In genomic region chr19:55389019-55389418, GRCm38 (mm10) we compare ENCODE assay signal across 12 mouse cellular contexts.
DNase-seq lines count a peak whose midpoint lies in the region; ATAC-seq and TF ChIP-seq lines count a peak whose summit lies in the region.
"Had no signal": no experiment of that assay in that cellular context is flagged by ENCODE, and none has a peak within 500 bp of the region (broad histone marks: within the 10 kb centered on the region; RNA-seq: fewer than 3 reads in every experiment).

No protein-coding gene starts in this region.

- no peak overlapping the region for H3K9ac ChIP-seq in heart, embryonic 12.5 days
- no peak overlapping the region for H3K9ac ChIP-seq in forebrain, embryonic 15.5 days (replicated peaks)
- peak overlapping the region; percentile 48 for H3K9ac ChIP-seq in midbrain, embryonic 14.5 days (replicated peaks; ENCODE audit: low read length)

- DNase-seq in heart, postnatal 25 days (ENCODE audit: low spot score) = no peak
- DNase-seq in brain, embryonic 14.5 days (ENCODE audit: low read depth) = peak; percentile 55
- no peak for DNase-seq in midbrain, embryonic 14.5 days
- DNase-seq in urinary bladder, postnatal 36 days (ENCODE audit: low spot score in 2 of 2) = no peak
- no peak for DNase-seq in urinary bladder, adult 2 months (ENCODE audit: low spot score)
- DNase-seq: adrenal gland, postnatal 10 days; cerebellum, adult 18-20 months; kidney, postnatal 25 days; lung, postnatal 14 days had no signal

- no peak for TF ChIP-seq POLR2A in brain, embryonic 14.5 days (IDR thresholded peaks at IDR 0.05; ENCODE audit: borderline replicate concordance, extremely low read depth, insufficient read depth, insufficient read length, poor library complexity, severe bottlenecking)

- H3K4me2 ChIP-seq in heart, embryonic 12.5 days = peak overlapping the region; percentile 35
- 0 out of 2 replicates have a peak overlapping the region, but pooled peaks have one; percentile 5 for H3K4me2 ChIP-seq in forebrain, embryonic 15.5 days (replicated peaks)
- peak overlapping the region; percentile 44 for H3K4me2 ChIP-seq in midbrain, embryonic 14.5 days (ENCODE audit: low read length)

- H3K27me3 ChIP-seq in heart, embryonic 12.5 days (replicated peaks) = no peaks in the 10 kb centered on the region
- peaks cover 15% of the 10 kb centered on the region; the same call in 1 of the 2 replicates for H3K27me3 ChIP-seq in forebrain, embryonic 15.5 days
- no peaks in the 10 kb centered on the region for H3K27me3 ChIP-seq in midbrain, embryonic 14.5 days (ENCODE audit: control insufficient read depth, insufficient read depth, low read length)

- 51% methylated on average over 10 of the region's 10 CpGs for WGBS in heart, embryonic 12.5 days
- WGBS in forebrain, embryonic 15.5 days = 47% methylated on average over 10 of the region's 10 CpGs
- 42% methylated on average over 10 of the region's 10 CpGs for WGBS in midbrain, embryonic 14.5 days

- TF ChIP-seq CTCF in brain, embryonic 14.5 days (IDR thresholded peaks at IDR 0.05; ENCODE audit: borderline replicate concordance, extremely low read depth, insufficient read depth, insufficient read length) = no peak

- peaks cover 3% of the 10 kb centered on the region; the same call in 1 of the 2 replicates for H3K36me3 ChIP-seq in heart, embryonic 12.5 days
- H3K36me3 ChIP-seq in forebrain, embryonic 15.5 days = no peaks in the 10 kb centered on the region
- H3K36me3 ChIP-seq in midbrain, embryonic 14.5 days (ENCODE audit: control insufficient read depth, insufficient read depth, low read length) = no peaks in the 10 kb centered on the region

- no peak for ATAC-seq in heart, embryonic 12.5 days (ENCODE audit: insufficient number of reproducible peaks, low FRiP score)
- no peak for ATAC-seq in forebrain, embryonic 15.5 days (replicated peaks)
- no peak for ATAC-seq in midbrain, embryonic 14.5 days (ENCODE audit: low FRiP score, low TSS enrichment)
- ATAC-seq in megakaryocyte-erythroid progenitor cell, adult 5-6 weeks (replicated peaks; ENCODE audit: low FRiP score, low TSS enrichment, poor library complexity, severe bottlenecking) = no peak

- H3K27ac ChIP-seq in heart, embryonic 12.5 days (ENCODE audit: poor library complexity, severe bottlenecking) = no peak overlapping the region
- H3K27ac ChIP-seq in forebrain, embryonic 15.5 days (replicated peaks) = no peak overlapping the region; the same call in 1 of the 2 replicates
- peak overlapping the region; percentile 86 for H3K27ac ChIP-seq in midbrain, embryonic 14.5 days (replicated peaks; ENCODE audit: low read depth, low read length)

- H3K4me1 ChIP-seq in heart, embryonic 12.5 days (replicated peaks) = 0 out of 2 replicates have a peak, but pooled peaks cover 3% of the 10 kb centered on the region
- H3K4me1 ChIP-seq in forebrain, embryonic 15.5 days = no peaks in the 10 kb centered on the region
- peaks cover 6% of the 10 kb centered on the region; the same call in 1 of the 2 replicates for H3K4me1 ChIP-seq in midbrain, embryonic 14.5 days (ENCODE audit: control insufficient read depth, insufficient read depth, low read length)

- no peaks in the 10 kb centered on the region for H3K9me3 ChIP-seq in heart, embryonic 12.5 days (replicated peaks)
- no peaks in the 10 kb centered on the region for H3K9me3 ChIP-seq in forebrain, embryonic 15.5 days
- no peaks in the 10 kb centered on the region for H3K9me3 ChIP-seq in midbrain, embryonic 14.5 days (ENCODE audit: control insufficient read depth, low read length)

- intact Hi-C loops in heart, postnatal 25 days (cut with DNase I) = no loop called here

- no peak overlapping the region for H3K4me3 ChIP-seq in heart, embryonic 12.5 days
- no peak overlapping the region for H3K4me3 ChIP-seq in forebrain, embryonic 15.5 days
- 0 out of 2 replicates have a peak overlapping the region, but pooled peaks have one; percentile 8 for H3K4me3 ChIP-seq in midbrain, embryonic 14.5 days (replicated peaks; ENCODE audit: low read depth, low read length)
